Mouse (Mus musculus) stomach, postnatal 0 days (tissue): ENCODE data around the gene Btc.

Source experiments
- CTCF ChIP-seq: IDR thresholded peaks from 2 replicates; pipeline ENCODE4 v1.5.1; 2016; ENCODE audit warnings: antibody characterized with exemption, low read depth, mild to moderate bottlenecking, moderate library complexity
- EP300 ChIP-seq: optimal IDR thresholded peaks from 2 replicates; pipeline ENCODE3; 2016; ENCODE audit warnings: antibody characterized with exemption

- TF ChIP-seq CTCF (no peak), EP300 (no peak)
Measured at GRCm38 (mm10) chr5:91403281-91403680, 487 bp upstream of the Btc start.
